Mouse (Mus musculus) ES-E14 (cell line): ENCODE results near the gene Tmem184b. TPM values are rescaled to one million over a fixed set of nuclear protein-coding genes. Genes with fewer than 3 reads are reported as not detected.

Source experiments
- DNase-seq: peaks from one replicate; pipeline ENCODE4 v3.0.0-alpha.2; 2013; ENCODE audit warnings: low read depth, low spot score
- H3K27ac ChIP-seq: 2 replicates; pipeline ENCODE4 v1.5.1; 2012; ENCODE audit warnings: low read depth, mild to moderate bottlenecking, low read length, moderate library complexity, mixed read lengths; ENCODE audit not compliant: poor library complexity, insufficient read depth, severe bottlenecking
- H3K36me3 ChIP-seq: 2 replicates; pipeline ENCODE4 v1.6.1; 2012; ENCODE audit warnings: mild to moderate bottlenecking, low read length, moderate library complexity, mixed read lengths; ENCODE audit not compliant: control insufficient read depth, poor library complexity, insufficient read depth, severe bottlenecking
- H3K4me1 ChIP-seq, 2 experiments: fragments of 150-350 bp in 1 of 2; sonication (generic) in 1 of 2; 2 replicates each; pipeline ENCODE4 v1.6.1; 2012; ENCODE audit warnings: low read length in 2 of 2, mild to moderate bottlenecking in 1 of 2, mixed read lengths in 1 of 2; ENCODE audit not compliant: control insufficient read depth in 2 of 2, insufficient read depth in 2 of 2, poor library complexity in 1 of 2
- H3K4me3 ChIP-seq, 2 experiments: fragments of 150-350 bp in 1 of 2; sonication (generic) in 1 of 2; 2 replicates each; pipeline ENCODE4 v1.5.1; 2012; ENCODE audit warnings: low read length in 2 of 2, low read depth in 1 of 2, mild to moderate bottlenecking in 1 of 2, mixed read lengths in 1 of 2; ENCODE audit not compliant: insufficient read depth in 1 of 2, poor library complexity in 1 of 2, severe bottlenecking in 1 of 2
- H3K9ac ChIP-seq: 2 replicates; pipeline ENCODE4 v1.6.1; 2012; ENCODE audit warnings: low read depth, mild to moderate bottlenecking, low read length, mixed read lengths; ENCODE audit not compliant: poor library complexity, insufficient read depth, severe bottlenecking
- H3K9me3 ChIP-seq: fragments of 150-350 bp; sonication (generic); 2 replicates; pipeline ENCODE4 v1.6.1; 2012; ENCODE audit warnings: low read depth, mild to moderate bottlenecking, low read length; ENCODE audit not compliant: control insufficient read depth, insufficient read depth
- CHD2 ChIP-seq: IDR thresholded peaks from 2 replicates; pipeline ENCODE4 v1.6.1; 2014; ENCODE audit warnings: mild to moderate bottlenecking, low read depth, low read length, inconsistent platforms
- HCFC1 ChIP-seq: IDR thresholded peaks from 2 replicates; pipeline ENCODE4 v1.6.1; 2012; ENCODE audit warnings: low read length, inconsistent platforms, borderline replicate concordance; ENCODE audit not compliant: insufficient read depth
- MAFK ChIP-seq: IDR thresholded peaks from 2 replicates; pipeline ENCODE4 v1.6.1; 2014; ENCODE audit warnings: mild to moderate bottlenecking, low read depth, low read length, inconsistent platforms; ENCODE audit not compliant: insufficient read depth
- ZC3H11A ChIP-seq: IDR thresholded peaks from 2 replicates; pipeline ENCODE4 v1.6.1; 2012; ENCODE audit warnings: low read depth, mild to moderate bottlenecking, inconsistent platforms, low read length, borderline replicate concordance
- ZNF384 ChIP-seq: IDR thresholded peaks from 2 replicates; pipeline ENCODE4 v1.6.1; 2012; ENCODE audit warnings: low read depth, low read length, inconsistent platforms
- in situ Hi-C, 2 experiments: fragments of 600-800 bp; cut with MboI; formaldehyde crosslinking; loops; one replicate each; pipeline ENCODE4 v1.15.1; 2025; ENCODE audit warnings: low sequenced_read_pairs in 2 of 2, inconsistent platforms in 1 of 2; ENCODE audit not compliant: unreplicated experiment in 2 of 2
- total RNA-seq: library from RNA; depleted of rRNA; stranded (reverse); fragments of 300-350 nt; gene quantifications from 2 replicates; pipeline ENCODE4 v1.2.3, GENCODE M21; 2012; rRNA removed

Tmem184b gene
- total RNA-seq: 40.6 and 51.7 TPM in 2 replicates

GRCm38 (mm10) chr15:79402836-79403762 lies at the start of gene Tmem184b:
TSS of gene Tmem184b (minus strand) at chr15:79403569.
- no peaks in the 10 kb centered on the region for H3K36me3 ChIP-seq
- peaks cover 5 to 29% of the 10 kb centered on the region in 2 experiments for H3K4me1 ChIP-seq
- TF ChIP-seq CHD2 (no peak), ZC3H11A (no peak), MAFK (no peak), HCFC1 (no peak; the same call in 1 of the 2 replicates), ZNF384 (no peak)
- DNase-seq: no peak
- in situ Hi-C loops: no loop called here
- peak within 1 kb of the TSS; percentile 15; the same call in 1 of the 2 replicates for H3K27ac ChIP-seq
- H3K4me3 ChIP-seq: peak within 1 kb of the TSS; percentile 91 to 95
- H3K9ac ChIP-seq: peak within 1 kb of the TSS; percentile 82
- no peaks in the 10 kb centered on the region for H3K9me3 ChIP-seq

GRCm38 (mm10) chr15:79448041-79448440 lies 44.7 kb upstream of the Tmem184b start:
- H3K36me3 ChIP-seq: no peaks in the 10 kb centered on the region
- no peak for TF ChIP-seq HCFC1
- no peak for TF ChIP-seq ZC3H11A
- no peak for TF ChIP-seq MAFK
- TF ChIP-seq ZNF384: peak; percentile 56; the same call in 1 of the 2 replicates
- no peak for TF ChIP-seq CHD2
- peaks cover 4 to 26% of the 10 kb centered on the region in 2 experiments for H3K4me1 ChIP-seq
- H3K9me3 ChIP-seq: no peaks in the 10 kb centered on the region
- DNase-seq: no peak
- no peak overlapping the region for H3K27ac ChIP-seq
- no peak overlapping the region for H3K4me3 ChIP-seq
- no peak overlapping the region for H3K9ac ChIP-seq
- in situ Hi-C loops: no loop called here

GRCm38 (mm10) chr15:79445786-79446654 lies 42.7 kb upstream of the Tmem184b start:
- Histone ChIP-seq H3K9me3 (no peaks in the 10 kb centered on the region), H3K4me1 (peaks cover 2 to 25% of the 10 kb centered on the region in 2 experiments; a peak in 3 of 4 replicates), H3K27ac (no peak overlapping the region), H3K9ac (no peak overlapping the region), H3K36me3 (no peaks in the 10 kb centered on the region), H3K4me3 (no peak overlapping the region)
- in situ Hi-C loops: no loop called here
- no peak for TF ChIP-seq HCFC1
- TF ChIP-seq CHD2: no peak
- TF ChIP-seq MAFK: no peak
- no peak for TF ChIP-seq ZNF384
- no peak for TF ChIP-seq ZC3H11A
- no peak for DNase-seq

- no peaks in the 10 kb centered on the region for H3K36me3 ChIP-seq
- TF ChIP-seq MAFK (no peak), CHD2 (no peak), ZNF384 (no peak), HCFC1 (no peak), ZC3H11A (no peak)
- peaks cover 4 to 34% of the 10 kb centered on the region in 2 experiments; a peak in 3 of 4 replicates for H3K4me1 ChIP-seq
- H3K9ac ChIP-seq: peak overlapping the region; percentile 31; the same call in 1 of the 2 replicates
- DNase-seq: no peak
- no peaks in the 10 kb centered on the region for H3K9me3 ChIP-seq
- H3K27ac ChIP-seq: no peak overlapping the region
- H3K4me3 ChIP-seq: no peak overlapping the region
- in situ Hi-C loops: no loop called here
Observed at GRCm38 (mm10) chr15:79443856-79444410, 40.6 kb upstream of the Tmem184b start.
